Mouse (Mus musculus) kidney, postnatal 25 days (tissue): ENCODE measurements at regions not wholly inside any gene's neighbourhood (a gene's known extent, or its start where the extent isn't known, plus 50 kb on each side); places are given as distances from the start of the nearest gene placed in this dataset.
A peak's percentile ranks its signal among the peaks of the same experiment; 100 is the strongest.

Experiments used
- DNase-seq, 2 experiments: peaks; one replicate each; pipeline ENCODE4 v3.0.0; 2021; ENCODE audit warnings: mixed read lengths in 2 of 2

- DNase-seq = no peak
Measured at GRCm38 (mm10) chr14:33797551-33798303, 125.7 kb upstream of the Gdf10 start.

GRCm38 (mm10) chr14:33804321-33804720, 119.1 kb upstream of the Gdf10 start:
- DNase-seq = no peak

- no peak for DNase-seq
Measured at GRCm38 (mm10) chr14:33804721-33805120, 118.7 kb upstream of the Gdf10 start.

GRCm38 (mm10) chr14:33807196-33807595, 116.2 kb upstream of the Gdf10 start:
- DNase-seq = no peak

GRCm38 (mm10) chr14:33808593-33809265, 114.7 kb upstream of the Gdf10 start:
- peak; percentile 59 to 81 for DNase-seq

- no peak for DNase-seq
Measured at GRCm38 (mm10) chr14:33810584-33810983, 112.8 kb upstream of the Gdf10 start.

- no peak for DNase-seq
Measured at GRCm38 (mm10) chr14:33811241-33811640, 112.1 kb upstream of the Gdf10 start.

- DNase-seq = no peak
Measured at GRCm38 (mm10) chr14:33812266-33812665, 111.1 kb upstream of the Gdf10 start.

GRCm38 (mm10) chr14:33812772-33813171, 110.6 kb upstream of the Gdf10 start:
- DNase-seq = no peak

GRCm38 (mm10) chr14:33813274-33813673, 110.1 kb upstream of the Gdf10 start:
- DNase-seq = no peak

- DNase-seq = no peak
Measured at GRCm38 (mm10) chr14:33814107-33814506, 109.3 kb upstream of the Gdf10 start.

GRCm38 (mm10) chr14:33814599-33814998, 108.8 kb upstream of the Gdf10 start:
- no peak for DNase-seq

GRCm38 (mm10) chr14:33820541-33821260, 102.7 kb upstream of the Gdf10 start:
- DNase-seq = no peak

GRCm38 (mm10) chr14:33821436-33821835, 102.0 kb upstream of the Gdf10 start:
- DNase-seq = no peak

- peak in 1 of 2 experiments; percentile 11 for DNase-seq
Measured at GRCm38 (mm10) chr14:33824421-33824874, 98.9 kb upstream of the Gdf10 start.

GRCm38 (mm10) chr14:33826003-33826644, 97.3 kb upstream of the Gdf10 start:
- no peak for DNase-seq

- DNase-seq = no peak
Measured at GRCm38 (mm10) chr14:33832650-33833319, 90.6 kb upstream of the Gdf10 start.

GRCm38 (mm10) chr14:33836341-33836740, 87.0 kb upstream of the Gdf10 start:
- no peak for DNase-seq

GRCm38 (mm10) chr14:33841821-33842220, 81.6 kb upstream of the Gdf10 start:
- no peak for DNase-seq

- DNase-seq = no peak
Measured at GRCm38 (mm10) chr14:33853499-33853898, 69.9 kb upstream of the Gdf10 start.

GRCm38 (mm10) chr14:33854181-33854580, 69.2 kb upstream of the Gdf10 start:
- DNase-seq = no peak

- no peak for DNase-seq
Measured at GRCm38 (mm10) chr14:33856992-33857391, 66.4 kb upstream of the Gdf10 start.
